Mouse (Mus musculus) layer of hippocampus, adult 2 months (tissue): Measurements from ENCODE around the gene Tbc1d32. TPM values are rescaled to one million over a fixed set of nuclear protein-coding genes. Genes with fewer than 3 reads are reported as not detected.

ENCODE experiments used
- DNase-seq, 2 experiments: peaks; one replicate each; pipeline ENCODE4 v3.0.0; 2022; ENCODE audit warnings: low spot score in 2 of 2
- H3K27ac ChIP-seq: fragments of 200-600 bp; 2 replicates; pipeline ENCODE4 v1.8.1; 2022
- H3K4me3 ChIP-seq: fragments of 200-600 bp; 2 replicates; pipeline ENCODE4 v1.8.1; 2022; ENCODE audit warnings: mild to moderate bottlenecking
- CTCF ChIP-seq: fragments of 200-600 bp; conservative IDR thresholded peaks from 2 replicates; pipeline ENCODE4 v1.8.1; 2022; ENCODE audit warnings: antibody characterized with exemption, mild to moderate bottlenecking, moderate library complexity
- total RNA-seq, 2 experiments: library from RNA; stranded (reverse); gene quantifications; 2 replicates each; pipeline ENCODE4 v1.2.3; 2021

The Tbc1d32 gene
- total RNA-seq, 2 experiments from 2014 or later = 8.9 to 9.8 TPM

DNA sequence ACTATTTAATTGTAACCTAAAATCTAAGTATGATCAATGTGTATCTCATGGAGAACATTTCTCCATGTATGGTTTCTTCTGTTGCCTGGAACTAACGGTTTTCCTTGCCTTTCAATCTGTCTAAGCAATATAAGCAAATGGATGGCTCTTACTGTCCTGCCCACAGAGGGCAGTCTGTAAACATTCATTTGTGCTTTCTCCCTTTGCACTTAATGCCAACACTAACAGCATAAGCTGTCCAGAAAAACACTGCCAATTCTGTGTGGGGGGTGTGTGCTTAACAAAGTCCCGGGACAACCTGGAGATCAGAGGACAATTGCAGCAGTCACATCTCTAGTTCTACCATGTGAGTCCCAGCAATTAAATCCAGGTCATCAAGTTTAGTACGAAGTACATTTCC lies 64.1 kb downstream of the Tbc1d32 start:
- TF ChIP-seq CTCF = peak; percentile 56
- DNase-seq = no peak
- Histone ChIP-seq H3K4me3 (no peak overlapping the region), H3K27ac (peak overlapping the region; percentile 39; the same call in 1 of the 2 replicates)

DNA sequence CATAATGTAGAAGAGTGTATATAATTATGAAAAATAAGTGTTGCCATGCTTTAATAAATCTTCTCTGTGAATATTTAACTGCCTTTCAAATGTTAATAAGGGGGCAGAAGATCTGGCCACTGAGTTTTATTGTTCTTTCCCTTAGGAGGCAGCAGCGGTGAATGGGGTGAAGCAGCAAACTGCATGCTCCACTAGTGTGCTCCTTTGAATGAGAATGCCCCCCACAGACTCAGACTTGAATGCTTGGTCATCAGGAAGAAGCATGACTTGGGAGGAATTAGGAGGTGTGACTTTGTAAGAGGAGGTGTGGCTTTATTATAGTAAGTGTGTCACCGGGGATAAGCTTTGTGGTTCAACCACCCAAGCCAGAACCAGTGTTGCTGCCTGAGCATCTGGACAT lies 69.7 kb downstream of the Tbc1d32 start:
- DNase-seq = no peak
- TF ChIP-seq CTCF = no peak
- Histone ChIP-seq H3K4me3 (no peak overlapping the region), H3K27ac (no peak overlapping the region)

DNA sequence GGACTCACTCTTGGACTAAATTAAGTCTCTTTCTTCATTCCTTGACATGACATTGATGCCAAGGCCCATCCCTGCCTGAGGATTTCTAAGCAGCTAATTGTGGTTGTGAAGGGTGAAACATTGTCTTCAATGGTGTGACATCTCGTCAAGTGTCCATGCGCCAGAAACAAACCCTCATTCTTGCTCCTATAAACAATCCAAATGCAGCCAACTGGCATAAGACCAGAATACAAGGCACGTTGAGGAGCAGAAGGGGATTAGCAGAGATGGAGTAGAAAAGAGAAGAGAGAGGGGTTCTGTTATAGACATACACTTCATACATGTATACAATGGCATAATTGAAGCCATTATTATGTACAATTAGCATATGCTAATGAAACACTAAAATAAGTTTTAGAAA lies 70.3 kb downstream of the Tbc1d32 start:
- no peak for DNase-seq
- TF ChIP-seq CTCF = no peak
- Histone ChIP-seq H3K4me3 (no peak overlapping the region), H3K27ac (no peak overlapping the region)

DNA sequence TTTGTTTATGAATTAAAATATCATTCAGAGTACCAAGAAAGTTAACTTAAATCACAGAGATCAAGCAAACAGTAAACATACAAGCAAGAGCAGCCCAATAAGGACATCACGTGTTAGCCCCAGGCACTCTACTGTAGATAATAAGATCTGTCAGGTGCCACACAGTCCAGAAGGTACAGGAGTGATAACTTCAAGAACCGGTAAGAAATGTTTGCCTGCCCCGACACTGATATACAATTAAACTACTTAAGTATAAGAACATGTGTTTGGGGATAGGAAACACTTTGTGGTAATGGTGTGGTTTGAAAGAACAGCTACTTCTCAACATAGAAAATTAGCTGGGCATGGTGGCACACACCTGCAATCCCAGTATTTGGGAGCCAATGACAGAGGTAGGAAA lies 71.5 kb downstream of the Tbc1d32 start:
- no peak for TF ChIP-seq CTCF
- DNase-seq = no peak

DNA sequence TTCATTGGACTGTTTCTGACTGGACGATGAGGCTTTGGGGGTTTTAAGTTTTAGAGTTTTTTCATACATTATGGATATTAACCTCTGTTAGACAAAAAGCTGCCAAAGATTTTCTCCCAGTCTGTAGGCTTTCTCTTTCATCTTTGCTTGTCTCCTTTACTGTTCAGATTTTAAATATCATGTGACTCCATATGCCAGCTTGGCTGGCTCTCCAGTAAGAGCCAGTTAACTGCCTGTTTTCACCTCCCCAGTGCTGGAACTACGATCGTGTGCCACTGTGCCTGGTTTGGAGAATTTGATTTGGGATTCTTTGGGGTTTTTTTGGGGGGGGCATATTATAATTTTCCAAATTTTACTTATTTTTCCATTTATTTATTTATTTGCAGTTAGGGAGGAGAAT lies 79.6 kb downstream of the Tbc1d32 start:
- no peak for DNase-seq
- H3K27ac ChIP-seq = no peak overlapping the region
- no peak for TF ChIP-seq CTCF
- no peak overlapping the region for H3K4me3 ChIP-seq

More for the DNA sequence above, 71.5 kb downstream of the Tbc1d32 start:
- Histone ChIP-seq H3K4me3 (no peak overlapping the region), H3K27ac (no peak overlapping the region)

GRCm38 (mm10) chr10:56137191-56137590 lies 91.3 kb downstream of the Tbc1d32 start:
- H3K4me3 ChIP-seq = no peak overlapping the region
- no peak overlapping the region for H3K27ac ChIP-seq
- TF ChIP-seq CTCF = no peak
- no peak for DNase-seq

- no peak for DNase-seq
- Histone ChIP-seq H3K27ac (no peak overlapping the region), H3K4me3 (no peak overlapping the region)
- TF ChIP-seq CTCF = no peak
Observed at GRCm38 (mm10) chr10:56129642-56130041, 98.8 kb downstream of the Tbc1d32 start.

DNA sequence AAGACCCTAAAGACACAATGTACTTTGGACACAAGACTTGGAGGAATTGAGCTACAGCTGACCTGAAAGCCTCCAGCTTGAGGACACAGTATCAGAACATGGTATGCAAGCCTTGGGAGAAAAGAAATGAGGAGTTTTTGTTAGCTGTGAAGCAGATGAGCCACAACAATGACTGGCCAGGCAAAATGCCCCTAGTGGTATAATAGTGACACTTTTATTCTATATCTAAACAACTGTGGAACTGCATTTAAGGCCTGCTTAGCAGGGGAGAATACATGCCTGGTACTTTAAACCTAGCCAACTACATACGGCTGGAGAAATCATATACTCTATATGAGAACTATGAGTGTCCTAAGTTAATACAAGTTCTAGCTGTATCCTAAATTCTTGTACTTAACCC lies 101.5 kb downstream of the Tbc1d32 start:
- no peak for DNase-seq

GRCm38 (mm10) chr10:56115636-56116180 lies 112.8 kb downstream of the Tbc1d32 start:
- DNase-seq = peak in 1 of 2 experiments; percentile 8
- Histone ChIP-seq H3K27ac (peak overlapping the region; percentile 96), H3K4me3 (peak overlapping the region; percentile 68)
- TF ChIP-seq CTCF = no peak

More for the DNA sequence above, 101.5 kb downstream of the Tbc1d32 start:
- H3K4me3 ChIP-seq = no peak overlapping the region
- no peak overlapping the region for H3K27ac ChIP-seq
- peak; percentile 51 for TF ChIP-seq CTCF

- peak; percentile 61 to 73 for DNase-seq
- TF ChIP-seq CTCF = peak; percentile 43
- peak overlapping the region; percentile 96 for H3K27ac ChIP-seq
- H3K4me3 ChIP-seq = peak overlapping the region; percentile 68
Observed at GRCm38 (mm10) chr10:56114951-56115635, 113.4 kb downstream of the Tbc1d32 start.

GRCm38 (mm10) chr10:56106996-56107334 lies 121.5 kb downstream of the Tbc1d32 start:
- peak overlapping the region; percentile 52 for H3K4me3 ChIP-seq
- no peak for DNase-seq
- no peak for TF ChIP-seq CTCF
- H3K27ac ChIP-seq = peak overlapping the region; percentile 89

- peak; percentile 89 for TF ChIP-seq CTCF
- peak; percentile 94 to 95 for DNase-seq
- Histone ChIP-seq H3K27ac (peak within 1 kb of the TSS; percentile 89), H3K4me3 (peak within 1 kb of the TSS; percentile 52)
Observed at GRCm38 (mm10) chr10:56106333-56106995, 122.0 kb downstream of the Tbc1d32 start, which contains the start of gene Msl3l2. Gene Msl3l2, plus strand, starts transcription at chr10:56106917.

GRCm38 (mm10) chr10:56099641-56100310 lies 128.7 kb downstream of the Tbc1d32 start:
- DNase-seq = no peak
- no peak for TF ChIP-seq CTCF
- H3K27ac ChIP-seq = no peak overlapping the region
- no peak overlapping the region for H3K4me3 ChIP-seq
